Mouse (Mus musculus) embryo, embryonic 10.5 days (tissue): ENCODE data around the gene Arl5b.
A peak's percentile ranks its signal among the peaks of the same experiment; 100 is the strongest.

Experiments used
- DNase-seq: peaks from one replicate; pipeline ENCODE4 v3.0.0-alpha.2; 2015; ENCODE audit warnings: low spot score

The Arl5b gene

DNA sequence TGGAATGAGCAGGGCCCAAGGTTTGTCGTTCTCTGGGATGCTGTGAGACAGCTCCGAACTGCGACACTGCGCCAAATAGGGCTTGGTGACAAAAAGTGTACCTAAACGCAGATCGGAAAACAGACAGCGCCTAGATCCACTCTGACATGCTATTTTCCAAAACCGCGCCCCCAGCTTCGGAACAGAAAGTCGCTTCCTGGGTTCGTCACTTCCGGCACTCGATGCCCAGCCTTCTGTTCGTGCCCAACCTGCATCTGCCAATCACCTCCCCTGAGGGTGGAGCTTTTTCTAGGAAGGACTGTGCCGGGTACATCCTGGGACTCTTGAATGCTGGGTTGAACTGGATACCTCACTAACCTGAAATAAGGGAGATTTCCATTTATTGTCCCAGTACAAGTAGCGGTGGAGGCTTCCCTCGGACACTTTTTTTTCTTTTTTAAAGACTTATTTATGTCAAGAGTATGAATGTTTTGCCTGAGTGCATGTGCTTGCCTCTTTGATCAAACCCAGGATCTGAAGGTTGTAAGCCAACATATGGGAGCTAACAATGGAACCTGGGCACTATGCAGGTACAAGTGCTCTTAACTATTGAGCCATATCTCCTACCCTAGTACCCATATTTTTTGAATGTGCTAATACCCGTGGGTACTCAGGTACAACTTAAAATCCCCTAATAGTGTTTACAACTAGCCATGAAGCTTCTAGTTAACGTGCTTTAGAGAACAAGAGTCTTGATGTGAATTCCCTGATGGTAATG, at the start of gene Arl5b:
Gene Arl5b, plus strand, starts transcription at position 279 of the 757 bp plus-strand sequence.
- peak; percentile 95 for DNase-seq

DNA sequence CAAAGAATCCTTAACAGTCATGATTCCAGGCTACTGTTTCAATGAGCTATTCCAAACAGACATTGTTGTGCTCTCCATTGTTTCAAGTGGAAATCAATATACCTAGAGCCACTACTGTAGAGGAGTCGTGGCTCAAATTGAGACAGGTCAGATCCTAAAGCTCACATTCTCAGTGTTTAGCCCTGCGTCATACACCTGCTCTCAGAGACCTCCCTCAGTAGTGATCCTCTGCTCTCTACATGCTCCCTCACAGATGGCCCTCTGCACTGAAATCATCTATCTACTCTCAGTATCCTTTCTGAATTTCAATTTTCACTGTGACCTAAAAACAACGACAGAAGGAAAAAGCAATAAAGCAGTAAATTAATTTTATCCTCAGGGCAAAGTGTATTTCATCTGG, 41.7 kb upstream of the Arl5b start:
- no peak for DNase-seq

DNA sequence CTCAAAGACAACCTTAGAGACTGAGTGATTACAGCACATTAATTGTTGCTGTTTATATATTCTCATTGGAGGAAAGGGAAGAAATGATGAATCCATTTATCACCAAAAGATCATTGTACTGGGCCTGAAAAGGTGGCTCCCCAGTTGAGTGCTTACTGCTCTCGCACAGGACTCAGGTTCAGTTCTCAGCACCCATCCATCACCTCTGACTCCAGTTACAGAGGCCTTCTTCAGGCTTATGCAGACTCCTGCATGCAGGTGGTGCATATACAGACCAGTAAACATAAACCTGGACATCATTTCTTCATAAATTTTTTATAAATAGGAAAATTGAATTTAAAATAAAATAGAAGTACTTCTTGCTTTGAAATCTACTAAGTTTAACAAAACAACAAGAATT, 41.1 kb upstream of the Arl5b start:
- DNase-seq, result no peak

DNA sequence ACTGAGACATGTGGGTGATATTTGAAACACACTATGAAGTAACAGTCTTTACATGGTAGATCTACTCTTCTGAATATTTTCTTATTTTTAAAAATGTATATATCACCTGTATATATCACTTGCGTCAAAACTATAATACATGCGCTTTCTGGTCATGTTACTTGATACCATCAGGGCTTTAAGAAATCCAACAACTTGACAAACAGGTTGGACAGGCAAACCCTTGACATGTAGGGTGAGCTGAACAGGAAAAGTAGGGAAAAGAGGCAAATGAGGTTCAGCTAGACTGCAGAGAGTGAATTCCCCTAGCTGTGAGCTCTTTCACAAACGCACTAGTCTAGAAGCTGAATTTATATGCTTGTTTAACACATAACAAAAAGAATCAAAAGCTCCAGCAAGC, 22.4 kb upstream of the Arl5b start:
- DNase-seq, result no peak

DNA sequence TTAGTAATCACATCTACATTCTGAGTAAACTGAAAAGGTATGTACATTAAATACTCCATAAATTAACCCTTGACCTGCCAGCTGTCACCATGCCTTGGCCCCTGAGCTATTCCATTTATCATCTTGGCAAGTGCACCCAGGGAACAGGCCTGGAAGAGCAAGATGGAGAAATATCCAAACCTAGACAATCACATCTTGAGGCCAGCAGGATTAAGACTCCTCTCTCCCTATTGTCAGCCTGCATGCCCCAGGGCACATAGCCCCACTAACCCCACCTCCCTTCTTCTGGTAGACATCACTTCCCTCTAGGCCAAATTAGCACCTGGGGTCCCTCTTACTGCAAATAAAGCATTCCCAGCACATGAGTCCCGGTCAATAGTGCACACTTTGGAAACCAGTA, 21.4 kb upstream of the Arl5b start:
- peak; percentile 7 for DNase-seq

DNA sequence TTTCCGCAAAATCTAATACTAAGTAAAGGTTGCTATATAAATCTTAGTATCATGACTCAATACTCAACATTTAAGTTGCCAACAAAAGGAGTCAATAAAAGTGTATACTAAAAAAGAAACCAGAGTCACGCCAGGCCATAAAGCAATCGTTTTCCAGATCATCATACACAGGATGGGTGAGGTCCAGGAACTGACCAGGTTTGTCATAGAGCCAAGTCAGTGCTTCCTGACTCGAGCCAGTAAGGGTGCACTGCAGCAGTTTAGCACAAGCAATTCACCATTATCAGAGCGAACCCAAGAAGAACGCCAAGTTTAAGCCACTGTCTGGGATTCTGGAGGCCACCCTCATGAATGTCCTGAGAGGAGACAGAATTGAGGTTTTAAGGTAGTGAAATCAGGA, 10.5 kb upstream of the Arl5b start:
- no peak for DNase-seq

DNA sequence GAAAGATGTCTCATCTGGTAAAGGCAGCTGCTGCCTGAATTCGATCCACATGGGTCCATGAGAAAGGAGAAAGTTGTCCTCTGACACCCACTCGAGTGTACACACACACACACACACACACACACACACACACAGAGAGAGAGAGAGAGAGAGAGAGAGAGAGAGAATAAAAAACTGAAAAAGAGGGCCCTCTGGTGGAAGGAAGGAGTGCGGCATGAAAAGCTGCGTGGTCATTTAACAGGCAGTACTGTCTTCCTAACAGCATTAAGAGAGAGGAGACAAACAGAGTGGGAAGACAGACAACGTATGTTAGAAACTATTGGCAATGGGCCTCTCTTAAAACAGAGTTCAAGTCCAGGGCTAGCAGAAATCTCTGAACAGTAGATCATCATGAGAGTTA, 8.9 kb upstream of the Arl5b start:
- DNase-seq, result peak; percentile 41

DNA sequence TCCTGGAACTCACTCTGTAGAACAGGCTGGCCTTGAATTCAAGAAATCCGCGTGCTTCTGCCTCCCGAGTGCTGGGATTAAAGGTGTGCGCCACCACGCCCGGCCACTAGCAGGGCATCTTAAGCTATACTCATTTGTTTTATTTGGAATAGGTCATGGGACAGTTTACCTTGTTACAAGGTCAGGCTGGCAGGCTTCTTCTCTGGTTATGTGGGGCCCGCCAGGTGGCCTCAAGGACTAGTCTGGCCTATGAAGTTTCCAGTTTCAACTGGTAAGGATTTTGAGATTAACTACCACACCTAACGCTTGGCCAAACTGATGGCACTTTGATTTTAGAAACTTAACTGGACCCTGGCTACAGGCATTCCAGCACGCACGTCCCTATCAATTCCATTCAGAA, 5.3 kb downstream of the Arl5b start:
- no peak for DNase-seq

DNA sequence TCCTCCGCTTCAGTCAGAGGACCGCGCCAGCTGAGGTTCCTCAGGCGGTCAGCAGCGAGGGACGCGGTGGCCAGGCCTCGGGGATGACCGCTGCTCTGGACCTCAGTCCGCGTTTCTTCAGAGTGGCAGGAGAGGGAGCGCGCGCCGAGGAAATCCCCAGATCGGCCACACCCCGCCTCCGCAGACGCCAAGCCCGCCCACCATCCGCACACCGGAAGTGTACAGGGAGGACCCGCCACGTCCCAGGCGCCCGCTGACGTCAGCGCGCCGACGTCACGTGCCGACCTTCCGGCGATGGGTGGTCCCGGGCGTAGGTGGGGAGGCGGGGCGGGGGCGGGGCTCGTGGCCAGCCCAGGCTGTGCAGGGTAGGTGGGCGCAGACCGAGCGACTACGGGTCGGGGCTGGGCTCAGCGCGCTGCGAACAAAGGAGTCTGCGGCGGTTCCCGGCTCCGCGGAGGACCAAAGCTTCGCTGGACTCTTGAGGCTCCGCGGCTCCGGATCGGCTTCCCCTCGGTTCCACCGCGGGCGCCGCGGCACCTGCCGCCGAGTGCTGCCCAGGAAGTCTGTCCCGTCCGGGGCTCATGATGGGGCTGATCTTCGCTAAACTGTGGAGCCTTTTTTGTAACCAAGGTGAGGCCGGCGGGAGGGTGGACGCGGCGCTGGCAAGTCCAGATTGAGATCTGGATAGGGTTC, 5.9 kb downstream of the Arl5b start, which contains the start of gene Nsun6:
Gene Nsun6, minus strand, starts transcription at position 125 of the 693 bp plus-strand sequence.
- peak; percentile 96 for DNase-seq

DNA sequence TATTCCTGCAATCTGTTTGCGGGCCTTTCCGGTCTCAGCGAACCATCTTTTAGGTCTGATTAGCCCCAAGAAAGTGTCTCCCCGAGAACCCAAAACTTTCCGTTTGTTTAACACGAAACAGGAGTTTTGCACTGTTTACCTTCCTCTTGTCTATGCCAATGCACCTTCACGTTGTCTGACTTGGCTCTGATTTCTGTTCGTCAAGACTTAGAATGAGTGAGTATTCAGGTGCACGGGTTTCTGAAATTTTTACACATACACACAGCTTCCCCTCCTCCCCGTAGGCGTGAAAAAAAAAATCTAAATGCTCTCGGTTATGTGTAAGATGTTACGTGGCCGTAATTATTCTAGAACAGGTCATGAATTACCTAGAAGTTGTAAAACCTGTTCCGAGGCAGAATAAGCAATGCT, 6.6 kb downstream of the Arl5b start:
- DNase-seq, result peak; percentile 51

DNA sequence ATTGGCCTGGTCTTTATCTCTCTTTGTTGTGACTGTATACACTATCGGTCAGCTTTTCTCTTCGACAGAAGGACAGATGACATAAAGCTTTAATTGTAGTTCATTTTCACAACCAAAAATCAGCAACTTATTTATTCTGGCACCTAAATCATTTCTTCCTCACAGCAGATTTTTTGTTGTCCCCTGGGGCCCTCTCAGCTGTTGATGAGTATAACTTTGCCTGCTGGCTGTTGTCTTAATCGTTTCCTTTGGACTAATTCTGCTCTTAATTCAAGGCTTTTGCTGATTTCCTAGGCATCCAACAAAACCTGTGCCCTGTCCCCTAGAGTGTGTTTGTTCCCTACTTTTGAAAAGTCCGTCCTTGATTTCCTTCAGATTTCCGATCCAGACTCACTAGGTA, 9.0 kb downstream of the Arl5b start:
- DNase-seq, result no peak

DNA sequence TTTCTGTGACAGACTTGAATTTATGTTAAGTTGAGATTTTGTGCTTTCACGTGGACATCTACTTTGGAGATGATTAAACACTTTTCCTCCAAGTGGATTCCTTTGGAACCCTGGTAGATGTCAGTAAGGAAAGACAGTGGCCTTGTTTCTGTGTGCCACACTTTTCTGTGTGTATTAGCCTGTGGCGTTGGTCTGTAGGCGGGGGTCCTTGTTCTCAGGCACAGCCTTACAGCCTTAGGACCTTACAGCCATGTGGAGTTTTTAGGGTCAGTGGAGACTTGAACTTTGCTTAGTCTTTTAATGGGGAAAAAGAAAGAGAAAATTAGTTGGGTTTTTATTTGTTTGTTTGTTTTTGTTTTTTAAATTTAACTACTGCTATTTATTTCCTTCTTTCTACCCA, 11.7 kb downstream of the Arl5b start:
- no peak for DNase-seq

DNA sequence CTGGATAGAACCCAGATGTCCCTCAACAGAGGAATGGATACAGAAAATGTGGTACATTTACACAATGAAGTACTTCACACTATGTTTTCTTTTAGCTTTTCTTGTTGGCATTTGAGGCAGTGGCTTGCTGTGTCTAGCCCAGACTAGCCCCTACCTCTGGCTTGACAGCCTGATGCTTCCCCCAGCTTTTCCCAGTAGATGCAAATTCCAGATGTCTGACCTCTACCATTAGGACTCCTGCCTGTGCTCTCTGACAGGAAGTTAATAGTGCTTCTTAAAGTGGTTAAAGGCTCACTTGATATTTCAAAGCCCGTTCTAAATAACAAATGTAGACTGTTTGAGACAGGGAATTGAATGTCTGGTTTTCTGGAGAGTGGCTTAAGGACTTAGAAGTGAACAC, 14.6 kb downstream of the Arl5b start:
- peak; percentile 51 for DNase-seq

DNA sequence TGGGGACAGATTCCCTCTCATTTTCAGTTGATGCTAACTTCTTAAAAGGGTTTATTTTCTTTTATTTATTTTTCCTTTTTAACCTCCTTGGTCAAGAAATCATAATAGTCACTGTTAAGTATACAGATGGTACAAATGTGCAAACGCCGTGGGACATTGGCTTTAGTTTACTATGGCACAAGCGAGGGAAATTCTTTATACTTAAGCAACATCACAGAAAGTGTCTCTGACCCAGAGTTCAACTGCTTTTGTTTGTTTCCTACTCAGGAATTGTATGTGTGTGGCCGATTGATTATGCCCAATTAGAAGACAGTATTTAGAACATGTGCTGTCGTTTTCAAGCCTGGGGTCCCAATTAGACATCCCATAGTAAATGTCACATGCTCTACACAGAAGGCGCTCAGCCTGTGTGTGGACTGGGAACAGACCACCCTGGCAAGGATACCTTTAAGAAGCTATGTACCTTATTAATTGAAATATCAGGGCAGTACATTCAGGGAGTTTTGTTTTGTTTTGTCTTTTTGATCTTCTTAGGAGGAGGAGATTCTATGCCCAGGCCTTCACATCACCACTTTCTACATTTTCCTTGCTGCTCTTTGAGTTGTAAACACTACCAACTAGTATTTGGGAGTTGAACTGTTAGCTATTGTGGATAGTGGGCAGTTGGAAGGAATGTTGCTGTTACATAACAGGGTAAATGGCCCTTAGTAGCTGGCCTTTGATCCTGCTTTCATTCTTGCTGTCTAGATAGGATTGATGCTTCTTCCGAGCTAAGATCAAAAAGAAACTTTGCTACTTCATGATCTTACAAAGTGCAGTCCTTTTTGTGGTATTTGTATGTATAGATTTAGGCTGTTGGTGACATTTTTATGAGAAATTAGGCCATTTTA, 15.4 kb downstream of the Arl5b start:
- no peak for DNase-seq

DNA sequence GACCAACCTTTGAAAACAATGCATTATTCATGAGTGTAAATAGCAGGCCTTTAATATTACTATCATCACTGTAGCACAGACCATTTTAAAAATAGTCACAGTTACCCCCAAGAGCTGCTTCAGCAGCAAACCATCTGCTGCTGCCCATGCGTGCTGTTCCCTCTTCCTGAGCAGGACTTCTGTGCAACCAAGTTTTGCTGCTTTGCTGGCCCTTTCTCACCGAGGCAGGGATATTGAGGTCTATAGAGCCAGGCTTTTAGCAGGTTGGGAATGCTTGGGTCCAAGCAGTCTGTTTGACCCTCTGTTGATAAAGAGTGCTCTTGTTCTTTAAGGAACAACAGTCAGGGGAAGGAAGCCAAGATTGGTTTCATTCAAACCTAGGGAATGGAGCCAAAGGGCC, 16.3 kb downstream of the Arl5b start:
- no peak for DNase-seq

DNA sequence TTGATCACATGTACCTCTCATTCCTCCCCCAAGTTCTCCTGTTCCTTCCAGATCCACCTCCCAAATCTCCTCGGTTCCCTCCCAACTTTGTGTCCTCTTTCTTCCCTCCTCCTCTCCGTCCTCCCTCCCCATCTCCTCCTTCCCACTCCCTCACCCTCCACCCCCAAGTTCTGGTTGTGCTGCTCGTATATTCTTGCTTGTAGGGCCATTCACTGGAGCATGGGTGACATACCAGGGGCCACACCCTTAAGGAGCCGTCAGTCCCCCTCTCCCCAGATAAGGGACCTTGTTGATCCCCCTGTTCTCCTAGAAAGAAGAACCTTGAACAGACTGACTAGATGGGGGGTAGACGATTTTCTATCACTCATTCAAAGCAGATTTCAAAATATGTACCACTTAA, 17.9 kb downstream of the Arl5b start:
- no peak for DNase-seq

DNA sequence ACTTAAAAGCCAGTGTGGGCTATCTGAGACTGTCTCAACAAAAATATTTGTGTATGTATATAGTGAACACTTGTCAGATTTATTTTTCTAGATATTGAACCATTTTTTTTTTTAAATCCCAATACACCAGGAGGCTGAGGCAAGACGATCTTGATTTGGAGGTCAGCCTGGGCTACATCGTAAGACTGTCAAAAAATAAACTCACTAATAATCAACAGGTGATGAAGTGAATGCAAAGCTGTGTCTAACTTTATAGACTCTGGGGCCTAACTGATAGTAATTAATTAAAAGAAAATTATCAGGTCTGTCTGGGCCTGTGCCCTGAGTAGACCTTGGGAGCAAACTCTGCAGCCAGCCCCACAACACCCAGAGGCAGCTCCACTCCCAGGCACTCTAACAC, 34.5 kb downstream of the Arl5b start:
- no peak for DNase-seq

DNA sequence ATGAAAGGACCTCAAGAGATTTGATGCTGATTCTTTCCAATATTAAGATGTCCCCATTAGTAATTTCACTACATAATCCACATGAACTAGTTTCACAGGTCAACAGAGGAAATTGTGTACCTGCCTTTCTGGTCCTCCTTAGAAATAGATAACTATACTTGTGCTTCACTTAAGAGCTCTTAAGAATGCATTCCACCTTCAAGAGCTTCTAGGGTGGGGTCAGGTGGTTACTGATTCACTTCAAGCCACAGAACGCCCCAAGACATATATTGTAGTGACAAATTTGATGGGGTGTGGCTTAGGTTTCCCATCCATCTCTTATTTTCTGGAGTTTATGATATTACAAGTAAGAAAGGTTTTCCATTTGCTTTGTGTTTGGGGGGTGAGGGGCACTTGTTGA, 38.1 kb downstream of the Arl5b start:
- DNase-seq, result no peak

DNA sequence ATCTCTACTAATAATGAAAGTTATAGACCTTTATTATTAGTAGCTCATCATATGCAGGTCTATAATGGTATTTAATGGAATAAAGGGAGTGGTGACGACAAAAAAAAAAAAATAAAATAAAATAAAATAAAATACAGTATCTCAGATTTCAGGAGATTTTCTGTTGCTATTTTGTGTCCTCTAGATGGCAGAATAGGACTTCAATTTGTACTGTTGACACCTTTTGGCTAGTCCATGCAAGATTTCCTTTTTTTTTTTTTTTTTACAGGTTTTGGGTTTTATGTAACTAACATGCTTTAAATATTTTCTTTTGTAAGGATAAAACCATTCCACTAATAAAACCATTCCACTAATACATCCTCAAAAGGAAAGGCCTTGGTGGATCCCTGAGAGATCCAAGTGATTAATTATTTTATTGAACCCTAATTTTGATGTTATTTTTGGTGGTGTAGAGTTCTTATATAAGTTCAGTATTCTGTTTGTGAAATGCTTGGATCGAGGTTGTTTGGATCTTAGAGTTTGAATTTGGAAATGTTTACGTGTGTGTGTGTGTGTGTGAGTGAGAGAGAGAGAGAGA, 47.4 kb downstream of the Arl5b start:
- DNase-seq, result peak; percentile 38

DNA sequence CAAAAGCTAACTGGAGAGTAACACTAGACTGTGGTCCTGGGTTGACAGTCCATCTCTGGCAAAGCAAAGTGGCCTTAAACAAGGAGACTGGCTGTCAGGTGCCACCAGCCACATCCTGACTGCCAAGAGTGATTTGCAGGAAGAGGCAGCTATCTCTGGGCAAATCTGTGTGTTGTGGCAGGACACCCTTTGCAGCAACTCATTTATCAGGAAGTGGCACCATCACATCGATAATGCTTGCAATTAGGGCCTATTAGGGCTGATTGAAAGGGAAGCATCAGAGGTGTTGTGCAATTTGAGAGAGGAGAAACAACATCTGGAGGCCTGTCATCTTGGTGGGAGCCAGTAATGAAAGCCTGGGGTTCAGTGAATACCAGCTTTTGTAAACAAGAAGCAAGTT, 55.2 kb downstream of the Arl5b start:
- DNase-seq, result no peak

DNA sequence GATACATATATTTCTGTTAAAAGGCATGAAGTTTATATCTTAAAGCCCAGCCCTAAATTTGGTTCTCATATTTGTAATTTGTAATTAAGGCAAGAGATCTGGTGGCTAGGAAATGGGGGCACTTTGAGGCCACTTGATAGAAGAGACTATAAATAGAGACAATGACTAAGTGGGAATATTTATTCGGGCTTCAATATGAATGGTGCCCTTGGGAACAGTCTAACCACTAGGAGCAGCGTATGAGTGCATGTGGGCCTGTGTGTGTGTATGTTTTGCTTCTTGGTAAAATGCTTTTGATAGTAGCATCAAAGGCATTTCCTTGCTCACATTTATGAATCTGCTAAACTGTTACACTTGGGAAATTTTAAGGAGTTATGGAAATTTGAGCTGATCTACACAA, 62.1 kb downstream of the Arl5b start:
- no peak for DNase-seq

DNA sequence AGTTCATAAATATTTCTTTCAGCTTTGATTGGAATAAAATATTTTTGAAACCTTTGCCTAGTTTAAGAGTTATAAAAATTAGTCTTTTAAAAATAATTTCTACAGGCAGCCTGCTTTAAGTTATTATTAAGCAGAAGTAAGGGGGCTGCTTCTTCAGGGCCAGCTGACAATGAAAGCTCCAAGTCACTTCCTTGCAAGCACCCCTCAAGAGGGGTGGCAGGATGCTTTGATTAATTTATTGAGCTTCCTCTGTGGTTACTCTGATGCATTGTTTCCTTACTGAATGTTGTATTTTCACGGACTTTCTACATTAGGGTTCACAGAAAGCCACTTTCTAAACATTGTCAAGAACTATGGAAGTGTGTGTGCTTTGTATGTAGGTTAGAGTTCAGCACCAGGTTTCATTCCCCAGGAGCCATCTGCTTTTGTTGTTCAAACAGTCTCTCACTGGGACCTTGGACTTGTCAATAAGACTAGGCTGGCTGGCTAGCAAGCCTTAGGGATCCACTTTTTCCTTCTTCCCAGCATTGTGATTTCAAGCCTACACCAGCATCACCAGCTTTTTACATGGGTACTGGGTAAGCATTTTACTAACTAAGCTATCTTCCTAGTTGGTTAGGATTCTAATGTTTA, 62.7 kb downstream of the Arl5b start:
- DNase-seq, result no peak
